Mouse (Mus musculus) MN1 (cell line): Measurements from ENCODE around the gene Aox3.
A peak's percentile ranks its signal among the peaks of the same experiment; 100 is the strongest.

ENCODE experiments used
- DNase-seq: peaks from one replicate; pipeline ENCODE4 v3.0.0-alpha.2; 2016; ENCODE audit warnings: low spot score

Aox3 gene

GRCm38 (mm10) chr1:58107066-58107465 lies 5.9 kb upstream of the Aox3 start:
- no peak for DNase-seq

- DNase-seq: no peak
These were observed 2.7 kb upstream of the Aox3 start for GRCm38 (mm10) chr1:58110241-58110640.

- no peak for DNase-seq
These were observed 1.6 kb upstream of the Aox3 start for GRCm38 (mm10) chr1:58111315-58111714.

GRCm38 (mm10) chr1:58113441-58113840 lies 511 bp downstream of the Aox3 start:
- DNase-seq: no peak

GRCm38 (mm10) chr1:58114021-58114560 lies 1.2 kb downstream of the Aox3 start:
- no peak for DNase-seq

GRCm38 (mm10) chr1:58114666-58115375 lies 1.9 kb downstream of the Aox3 start:
- DNase-seq: no peak

- no peak for DNase-seq
These were observed 5.3 kb downstream of the Aox3 start for GRCm38 (mm10) chr1:58118231-58118630.

GRCm38 (mm10) chr1:58124901-58125300 lies 12.0 kb downstream of the Aox3 start:
- no peak for DNase-seq

- DNase-seq: no peak
These were observed 25.0 kb downstream of the Aox3 start for GRCm38 (mm10) chr1:58137891-58138290.

GRCm38 (mm10) chr1:58138986-58139385 lies 26.1 kb downstream of the Aox3 start:
- DNase-seq: no peak

GRCm38 (mm10) chr1:58140607-58141006 lies 27.7 kb downstream of the Aox3 start:
- DNase-seq: no peak

GRCm38 (mm10) chr1:58144384-58145069 lies 31.6 kb downstream of the Aox3 start:
- DNase-seq: peak; percentile 31

- DNase-seq: no peak
These were observed 33.1 kb downstream of the Aox3 start for GRCm38 (mm10) chr1:58146026-58146425.

GRCm38 (mm10) chr1:58147776-58148175 lies 34.8 kb downstream of the Aox3 start:
- DNase-seq: no peak

- no peak for DNase-seq
These were observed 39.3 kb downstream of the Aox3 start for GRCm38 (mm10) chr1:58152247-58152646.

- DNase-seq: peak; percentile 29
These were observed 43.8 kb downstream of the Aox3 start for GRCm38 (mm10) chr1:58156747-58157146.

- no peak for DNase-seq
These were observed 57.0 kb downstream of the Aox3 start for GRCm38 (mm10) chr1:58169893-58170292.

- no peak for DNase-seq
These were observed 75.7 kb downstream of the Aox3 start for GRCm38 (mm10) chr1:58188514-58189175.

GRCm38 (mm10) chr1:58194317-58194716 lies 81.4 kb downstream of the Aox3 start:
- no peak for DNase-seq

GRCm38 (mm10) chr1:58194988-58195387 lies 82.1 kb downstream of the Aox3 start:
- no peak for DNase-seq

- DNase-seq: no peak
These were observed 82.6 kb downstream of the Aox3 start for GRCm38 (mm10) chr1:58195541-58195940.

- DNase-seq: no peak
These were observed 84.1 kb downstream of the Aox3 start for GRCm38 (mm10) chr1:58197023-58197422.

GRCm38 (mm10) chr1:58198386-58198785 lies 85.5 kb downstream of the Aox3 start:
- no peak for DNase-seq
